Mouse (Mus musculus): Measurements from ENCODE around the gene Tspan18. TPM values are rescaled to one million over a fixed set of nuclear protein-coding genes. Genes with fewer than 3 reads are reported as not detected.

The Tspan18 gene
- polyA plus RNA-seq, 1 experiment from 2014 or later = 34.5 TPM

DNA sequence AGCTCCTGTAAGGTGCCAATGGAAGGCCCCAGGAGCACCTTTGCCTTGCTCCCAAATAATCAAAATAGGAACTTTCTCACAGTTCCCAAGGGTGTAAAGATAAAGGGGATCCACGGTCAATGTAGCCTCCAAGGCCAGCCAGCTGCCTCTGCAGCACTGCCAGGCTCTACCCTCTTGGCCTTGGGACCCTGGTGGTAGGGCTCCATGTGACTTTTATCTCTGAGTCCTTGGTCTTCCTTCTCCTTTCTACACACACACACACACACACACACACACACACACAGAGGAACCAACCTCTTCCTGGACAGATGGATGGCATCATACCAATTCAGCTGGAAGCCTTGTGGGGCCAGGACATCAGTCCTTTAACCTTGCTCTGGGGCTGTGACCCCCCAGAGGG, 102.2 kb downstream of the Tspan18 start:
- no peak overlapping the region for H3K9ac ChIP-seq (ENCODE audit: low read depth, low read length)
- no peak overlapping the region for H3K4me3 ChIP-seq (ENCODE audit: low read depth, low read length)
- H3K36me3 ChIP-seq (ENCODE audit: control insufficient read depth, insufficient read depth, low read length) = no peaks in the 10 kb centered on the region
- no peak overlapping the region for H3K4me2 ChIP-seq (ENCODE audit: low read depth, low read length)
- WGBS = 90% methylated on average over 1 of the region's 1 CpGs
- no peaks in the 10 kb centered on the region for H3K9me3 ChIP-seq (ENCODE audit: control insufficient read depth, low read length)
- H3K27me3 ChIP-seq (replicated peaks; ENCODE audit: control insufficient read depth, insufficient read depth, low read length) = no peaks in the 10 kb centered on the region
- H3K27ac ChIP-seq (replicated peaks; ENCODE audit: low read depth, low read length) = no peak overlapping the region
- no peak for ATAC-seq (ENCODE audit: low read depth)
- H3K4me1 ChIP-seq (ENCODE audit: control insufficient read depth, insufficient read depth, low read length) = peaks cover 15% of the 10 kb centered on the region
- no peak for DNase-seq (ENCODE audit: low spot score)

DNA sequence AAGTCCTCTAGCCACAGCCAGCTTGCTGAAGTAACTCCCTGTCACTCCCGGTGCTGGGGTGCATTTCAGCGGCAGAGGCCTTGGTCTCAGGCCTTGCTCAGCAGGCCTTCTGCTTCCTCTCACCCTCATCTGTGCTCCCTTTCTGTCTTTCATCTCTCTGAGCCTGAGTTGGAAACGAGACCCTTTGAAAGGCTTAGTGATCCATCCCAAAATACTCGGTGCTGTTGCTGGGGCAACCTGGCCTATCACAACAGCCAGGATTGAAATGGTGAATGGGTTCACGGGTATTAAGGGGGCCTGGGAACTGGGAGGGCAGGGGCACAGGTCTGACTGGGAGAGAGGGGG, 105.9 kb downstream of the Tspan18 start:
- H3K36me3 ChIP-seq (ENCODE audit: control insufficient read depth, insufficient read depth, low read length) = no peaks in the 10 kb centered on the region
- no peak overlapping the region for H3K4me3 ChIP-seq (ENCODE audit: low read depth, low read length)
- no peaks in the 10 kb centered on the region for H3K27me3 ChIP-seq (replicated peaks; ENCODE audit: control insufficient read depth, insufficient read depth, low read length)
- WGBS = 8% methylated on average over 5 of the region's 5 CpGs
- H3K4me2 ChIP-seq (ENCODE audit: low read depth, low read length) = no peak overlapping the region
- H3K4me1 ChIP-seq (ENCODE audit: control insufficient read depth, insufficient read depth, low read length) = peaks cover 20% of the 10 kb centered on the region
- peak overlapping the region; percentile 61; the same call in 1 of the 2 replicates for H3K27ac ChIP-seq (replicated peaks; ENCODE audit: low read depth, low read length)
- DNase-seq (ENCODE audit: low spot score) = no peak
- no peak for ATAC-seq (ENCODE audit: low read depth)
- no peaks in the 10 kb centered on the region for H3K9me3 ChIP-seq (ENCODE audit: control insufficient read depth, low read length)
- H3K9ac ChIP-seq (ENCODE audit: low read depth, low read length) = no peak overlapping the region; the same call in 1 of the 2 replicates

- Histone ChIP-seq H3K9me3 (ENCODE audit: control insufficient read depth, low read length) (no peaks in the 10 kb centered on the region), H3K9ac (ENCODE audit: low read depth, low read length) (no peak overlapping the region), H3K27me3 (replicated peaks; ENCODE audit: control insufficient read depth, insufficient read depth, low read length) (no peaks in the 10 kb centered on the region), H3K4me3 (ENCODE audit: low read depth, low read length) (no peak overlapping the region), H3K4me2 (ENCODE audit: low read depth, low read length) (no peak overlapping the region), H3K27ac (replicated peaks; ENCODE audit: low read depth, low read length) (peak overlapping the region; percentile 61), H3K36me3 (ENCODE audit: control insufficient read depth, insufficient read depth, low read length) (no peaks in the 10 kb centered on the region), H3K4me1 (ENCODE audit: control insufficient read depth, insufficient read depth, low read length) (peaks cover 20% of the 10 kb centered on the region)
- DNase-seq (ENCODE audit: low spot score) = peak; percentile 70
- 35% methylated on average over 9 of the region's 9 CpGs for WGBS
- ATAC-seq (ENCODE audit: low read depth) = peak; percentile 69
Measured at GRCm38 (mm10) chr2:93227713-93228479, 106.4 kb downstream of the Tspan18 start.

GRCm38 (mm10) chr2:93226606-93227595, 107.4 kb downstream of the Tspan18 start:
- 18% methylated on average over 19 of the region's 20 CpGs for WGBS
- H3K4me2 ChIP-seq (ENCODE audit: low read depth, low read length) = no peak overlapping the region

DNA sequence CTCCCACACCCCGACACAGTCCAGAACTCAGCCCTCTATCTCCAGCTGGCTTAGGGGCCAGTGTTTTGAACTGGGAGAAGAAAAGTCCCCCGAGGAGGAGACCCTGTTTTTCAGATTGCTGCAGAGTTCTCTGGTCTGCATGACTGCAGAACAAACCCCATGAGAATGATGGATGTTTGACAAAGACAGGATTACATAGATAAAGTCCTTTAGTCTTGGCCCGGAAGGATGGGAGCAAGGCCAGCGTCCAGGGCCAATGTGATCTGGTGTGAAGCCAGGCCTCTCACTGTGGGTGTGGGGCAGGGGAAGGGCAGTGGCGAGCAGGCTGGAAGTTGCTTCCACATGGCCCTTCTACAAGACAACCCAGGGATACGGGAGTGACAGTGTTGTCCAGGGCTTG, 110.8 kb downstream of the Tspan18 start:
- no peak for DNase-seq (ENCODE audit: low spot score)
- no peak overlapping the region for H3K27ac ChIP-seq (replicated peaks; ENCODE audit: low read depth, low read length)
- H3K9me3 ChIP-seq (ENCODE audit: control insufficient read depth, low read length) = no peaks in the 10 kb centered on the region
- H3K4me3 ChIP-seq (ENCODE audit: low read depth, low read length) = no peak overlapping the region
- H3K4me1 ChIP-seq (ENCODE audit: control insufficient read depth, insufficient read depth, low read length) = peaks cover 23% of the 10 kb centered on the region
- H3K36me3 ChIP-seq (ENCODE audit: control insufficient read depth, insufficient read depth, low read length) = no peaks in the 10 kb centered on the region
- 61% methylated on average over 6 of the region's 6 CpGs for WGBS
- no peak overlapping the region for H3K9ac ChIP-seq (ENCODE audit: low read depth, low read length)
- no peaks in the 10 kb centered on the region for H3K27me3 ChIP-seq (replicated peaks; ENCODE audit: control insufficient read depth, insufficient read depth, low read length)
- H3K4me2 ChIP-seq (ENCODE audit: low read depth, low read length) = no peak overlapping the region
- no peak for ATAC-seq (ENCODE audit: low read depth)

More at GRCm38 (mm10) chr2:93226606-93227595, 107.4 kb downstream of the Tspan18 start:
- Histone ChIP-seq H3K9ac (ENCODE audit: low read depth, low read length) (no peak overlapping the region), H3K27me3 (replicated peaks; ENCODE audit: control insufficient read depth, insufficient read depth, low read length) (no peaks in the 10 kb centered on the region), H3K4me3 (ENCODE audit: low read depth, low read length) (no peak overlapping the region), H3K27ac (replicated peaks; ENCODE audit: low read depth, low read length) (peak overlapping the region; percentile 39), H3K9me3 (ENCODE audit: control insufficient read depth, low read length) (no peaks in the 10 kb centered on the region), H3K36me3 (ENCODE audit: control insufficient read depth, insufficient read depth, low read length) (no peaks in the 10 kb centered on the region), H3K4me1 (ENCODE audit: control insufficient read depth, insufficient read depth, low read length) (peaks cover 20% of the 10 kb centered on the region)
- peak; percentile 73 for ATAC-seq (ENCODE audit: low read depth)
- DNase-seq (ENCODE audit: low spot score) = peak; percentile 87

DNA sequence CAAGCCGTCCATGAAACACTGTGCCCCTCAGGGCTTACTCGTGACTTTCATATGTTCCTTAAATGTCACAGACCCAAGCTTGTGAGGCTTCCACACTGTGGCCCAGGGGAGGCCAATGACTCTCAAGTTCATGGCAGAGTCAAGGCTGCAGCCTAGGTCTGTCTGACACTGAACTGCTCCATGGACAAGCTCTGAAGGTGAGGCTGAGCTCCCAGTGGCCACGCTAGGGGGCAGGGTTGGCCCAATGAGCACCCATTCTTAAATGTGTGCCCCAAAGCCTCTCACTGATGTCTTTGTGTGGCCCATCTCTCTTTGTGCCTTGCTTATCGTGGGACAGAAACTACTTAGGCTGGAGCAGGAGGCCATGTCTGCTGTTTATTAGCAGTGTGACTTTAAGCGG, 113.9 kb downstream of the Tspan18 start:
- Histone ChIP-seq H3K4me2 (ENCODE audit: low read depth, low read length) (no peak overlapping the region), H3K4me3 (ENCODE audit: low read depth, low read length) (no peak overlapping the region), H3K9me3 (ENCODE audit: control insufficient read depth, low read length) (no peaks in the 10 kb centered on the region), H3K36me3 (ENCODE audit: control insufficient read depth, insufficient read depth, low read length) (no peaks in the 10 kb centered on the region), H3K27me3 (replicated peaks; ENCODE audit: control insufficient read depth, insufficient read depth, low read length) (no peaks in the 10 kb centered on the region), H3K9ac (ENCODE audit: low read depth, low read length) (no peak overlapping the region), H3K27ac (replicated peaks; ENCODE audit: low read depth, low read length) (no peak overlapping the region), H3K4me1 (ENCODE audit: control insufficient read depth, insufficient read depth, low read length) (peaks cover 14% of the 10 kb centered on the region)
- DNase-seq (ENCODE audit: low spot score) (no peak), ATAC-seq (ENCODE audit: low read depth) (no peak)
- WGBS = 65% methylated on average over 5 of the region's 5 CpGs

DNA sequence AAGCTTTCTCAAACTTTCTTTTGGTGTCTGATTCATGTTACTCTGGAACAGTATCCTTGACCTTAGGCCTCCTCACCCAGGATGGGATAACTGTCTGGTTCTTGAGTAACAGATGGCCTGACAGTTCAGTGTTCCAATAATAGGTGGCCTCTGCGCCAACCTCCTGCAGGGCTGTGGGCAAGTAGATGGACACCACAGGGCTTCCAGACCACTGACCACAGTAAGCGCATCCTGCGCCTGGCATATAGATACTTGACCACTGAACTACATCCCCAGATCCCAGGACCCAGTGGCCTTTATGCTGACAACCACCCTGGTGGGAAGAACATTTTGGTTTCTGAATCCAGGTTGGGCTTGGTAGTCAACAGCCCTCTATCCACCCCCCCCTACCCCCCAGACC, 114.7 kb downstream of the Tspan18 start:
- Histone ChIP-seq H3K27ac (replicated peaks; ENCODE audit: low read depth, low read length) (no peak overlapping the region), H3K9me3 (ENCODE audit: control insufficient read depth, low read length) (no peaks in the 10 kb centered on the region), H3K9ac (ENCODE audit: low read depth, low read length) (no peak overlapping the region), H3K27me3 (replicated peaks; ENCODE audit: control insufficient read depth, insufficient read depth, low read length) (no peaks in the 10 kb centered on the region), H3K4me2 (ENCODE audit: low read depth, low read length) (no peak overlapping the region), H3K4me3 (ENCODE audit: low read depth, low read length) (no peak overlapping the region), H3K36me3 (ENCODE audit: control insufficient read depth, insufficient read depth, low read length) (no peaks in the 10 kb centered on the region), H3K4me1 (ENCODE audit: control insufficient read depth, insufficient read depth, low read length) (peaks cover 14% of the 10 kb centered on the region)
- DNase-seq (ENCODE audit: low spot score) (no peak), ATAC-seq (ENCODE audit: low read depth) (no peak)
- 91% methylated on average over 3 of the region's 3 CpGs for WGBS

DNA sequence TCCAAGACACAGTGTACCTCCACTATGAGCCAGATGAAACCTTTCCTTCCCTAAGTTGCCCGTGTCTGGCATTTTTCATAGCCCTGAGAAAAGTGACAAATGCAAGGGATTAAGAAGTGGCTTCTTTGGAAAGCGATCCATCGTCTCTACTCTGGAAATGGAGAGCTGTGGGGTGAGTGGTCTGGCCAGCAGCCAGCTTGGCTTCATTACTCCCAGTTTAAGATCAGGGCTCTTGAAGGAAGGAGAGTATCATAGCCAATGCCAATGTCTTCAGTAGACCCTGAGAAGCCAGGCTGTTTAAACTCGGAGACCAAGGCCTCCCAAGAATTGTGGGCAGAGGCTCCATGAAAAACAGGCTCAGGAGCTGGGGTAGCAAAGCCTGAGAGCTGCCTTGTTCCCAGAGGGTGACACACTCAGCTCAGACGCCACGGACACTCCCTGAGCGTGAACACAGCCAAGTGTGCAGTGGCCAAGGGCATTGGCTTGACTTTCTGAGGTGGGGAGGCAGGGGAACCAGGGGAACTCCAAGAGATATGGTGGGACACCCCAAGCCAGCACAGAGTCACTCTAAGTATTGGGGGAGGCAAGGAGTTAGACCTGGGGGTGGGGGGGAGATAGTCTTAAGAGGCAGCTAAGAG, 115.8 kb downstream of the Tspan18 start:
- WGBS = 72% methylated on average over 7 of the region's 7 CpGs
- H3K27ac ChIP-seq (replicated peaks; ENCODE audit: low read depth, low read length) = no peak overlapping the region
- DNase-seq (ENCODE audit: low spot score) = peak; percentile 35
- H3K9me3 ChIP-seq (ENCODE audit: control insufficient read depth, low read length) = no peaks in the 10 kb centered on the region
- no peak overlapping the region for H3K4me3 ChIP-seq (ENCODE audit: low read depth, low read length)
- H3K27me3 ChIP-seq (replicated peaks; ENCODE audit: control insufficient read depth, insufficient read depth, low read length) = no peaks in the 10 kb centered on the region
- no peak overlapping the region for H3K4me2 ChIP-seq (ENCODE audit: low read depth, low read length)
- H3K9ac ChIP-seq (ENCODE audit: low read depth, low read length) = no peak overlapping the region
- H3K4me1 ChIP-seq (ENCODE audit: control insufficient read depth, insufficient read depth, low read length) = peaks cover 14% of the 10 kb centered on the region
- no peak for ATAC-seq (ENCODE audit: low read depth)
- H3K36me3 ChIP-seq (ENCODE audit: control insufficient read depth, insufficient read depth, low read length) = no peaks in the 10 kb centered on the region

All from embryonic facial prominence, embryonic 14.5 days (tissue).